Mouse (Mus musculus) myocyte (in vitro differentiated cells): ENCODE data around the gene Pgap2.

Experiments used
- CEBPB ChIP-seq: IDR thresholded peaks from 2 replicates; pipeline ENCODE4 v1.6.1; 2011; ENCODE audit warnings: mild to moderate bottlenecking, moderate library complexity; ENCODE audit not compliant: poor library complexity, insufficient read depth, severe bottlenecking
- E2F4 ChIP-seq: IDR thresholded peaks from one replicate; pipeline ENCODE4 v1.6.1; 2011; ENCODE audit warnings: mild to moderate bottlenecking, control low read depth, moderate library complexity; ENCODE audit not compliant: insufficient read depth
- MYOG ChIP-seq, 3 experiments: IDR thresholded peaks; one replicate each; pipeline ENCODE4 v1.6.1; 2011; ENCODE audit warnings: control low read depth in 2 of 3, low read depth in 2 of 3, mild to moderate bottlenecking in 2 of 3; ENCODE audit not compliant: insufficient read length in 2 of 3, control insufficient read depth in 1 of 3, insufficient read depth in 1 of 3
- POLR2A ChIP-seq: IDR thresholded peaks from one replicate; pipeline ENCODE4 v1.6.1; 2011; ENCODE audit warnings: low read depth, mild to moderate bottlenecking, control low read depth, moderate library complexity; ENCODE audit not compliant: insufficient read length
- POLR2AphosphoS2 ChIP-seq: IDR thresholded peaks from one replicate; pipeline ENCODE4 v1.6.1; 2011; ENCODE audit warnings: low read depth, control low read depth; ENCODE audit not compliant: insufficient read length
- TCF12 ChIP-seq: IDR thresholded peaks from one replicate; pipeline ENCODE4 v1.6.1; 2011; ENCODE audit warnings: mild to moderate bottlenecking, control low read depth; ENCODE audit not compliant: poor library complexity, insufficient read depth, severe bottlenecking
- USF1 ChIP-seq: IDR thresholded peaks from one replicate; pipeline ENCODE4 v1.6.1; 2011; ENCODE audit warnings: low read depth, mild to moderate bottlenecking, control low read depth, moderate library complexity

- TF ChIP-seq USF1 (no peak), MYOG (IDR thresholded peaks at IDR 0.05; ENCODE audit: control insufficient read depth in 1 of 3, insufficient read depth in 1 of 3, insufficient read length in 2 of 3, low read depth in 2 of 3) (no peak), E2F4 (no peak), POLR2A (no peak), POLR2AphosphoS2 (no peak), CEBPB (no peak), TCF12 (no peak)
Measured at GRCm38 (mm10) chr7:102258189-102258588, 48.2 kb downstream of the Pgap2 start.
